Mouse (Mus musculus) liver, postnatal 0 days (tissue): ENCODE data around the gene Gja1.

Experiments used
- CTCF ChIP-seq: sonication (generic); IDR thresholded peaks from 2 replicates; pipeline ENCODE4 v1.5.1; 2016; ENCODE audit warnings: antibody characterized with exemption, low read depth
- EP300 ChIP-seq: IDR thresholded peaks from 2 replicates; pipeline ENCODE4 v1.6.1; 2016; ENCODE audit warnings: antibody characterized with exemption, low read depth, mild to moderate bottlenecking

DNA sequence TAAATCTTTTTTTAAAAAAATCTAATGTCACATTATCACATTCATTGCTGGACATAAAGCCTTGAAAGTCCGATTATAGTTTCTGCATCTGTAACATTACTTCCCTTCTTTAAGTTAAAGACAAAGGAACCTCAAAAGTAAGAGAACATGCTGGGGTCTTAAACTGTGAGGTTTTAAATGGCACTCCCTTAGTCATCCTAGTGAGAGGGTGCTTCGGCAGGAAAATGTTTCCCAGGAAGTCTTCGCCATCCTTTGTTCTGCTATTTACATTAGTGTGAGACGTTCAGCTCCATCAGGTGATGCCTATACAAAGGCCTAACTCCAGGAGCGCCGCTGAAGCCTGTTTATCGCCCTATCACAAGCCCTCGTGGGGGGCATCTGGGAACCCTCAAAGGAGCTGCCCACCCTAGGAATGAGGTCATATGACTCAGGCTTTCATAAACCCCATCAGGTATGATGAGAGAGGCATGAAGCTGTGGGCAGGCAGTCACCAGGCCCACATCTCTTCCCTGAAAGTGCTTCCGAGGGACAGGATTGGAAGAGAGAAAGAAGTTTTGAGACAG lies 1.1 kb upstream of the Gja1 start:
- no peak for TF ChIP-seq CTCF
- TF ChIP-seq EP300: no peak
